Mouse (Mus musculus) E14TG2a.4 (cell line): ENCODE results near the gene Gm11084.

ENCODE experiments used
- CTCF ChIP-seq: conservative IDR thresholded peaks from 2 replicates; pipeline ENCODE4 v1.5.1; 2014; ENCODE audit warnings: low read length
- NANOG ChIP-seq: IDR thresholded peaks from 2 replicates; pipeline ENCODE4 v1.6.1; 2014; ENCODE audit warnings: borderline replicate concordance, low read length, mixed read lengths

- TF ChIP-seq CTCF (no peak), NANOG (no peak)
Observed at GRCm38 (mm10) chr2:72982110-72982785, 4.3 kb downstream of the Gm11084 start.
